Comparison of ENCODE assay signal across 17 mouse cellular contexts in the genomic region with DNA sequence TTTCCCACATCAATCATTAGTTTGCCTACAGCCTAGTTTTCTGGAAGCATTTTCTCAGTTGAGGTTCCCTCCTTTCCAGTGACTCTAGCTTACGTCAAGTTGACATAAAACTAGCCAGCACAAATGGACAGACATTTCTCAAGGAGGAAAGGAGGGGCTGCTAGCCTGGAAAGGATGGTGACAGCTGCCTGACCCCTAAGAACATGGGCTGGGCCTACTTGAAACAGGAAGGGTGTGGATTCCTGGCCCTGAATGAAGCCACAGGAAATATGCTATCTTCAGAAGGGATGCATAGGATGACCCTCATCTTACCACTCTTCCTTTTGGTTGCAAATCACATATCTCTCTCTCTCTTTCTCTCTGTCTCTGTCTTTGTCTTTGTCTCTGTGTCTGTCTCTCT.
"Had no signal": no experiment of that assay in that cellular context is flagged by ENCODE, and none has a peak within 500 bp of the region (broad histone marks: within the 10 kb centered on the region; RNA-seq: fewer than 3 reads in every experiment).

No protein-coding gene starts in this region.

- H3K27ac ChIP-seq: liver, embryonic 13.5 days; liver, embryonic 15.5 days; lung, embryonic 15.5 days; macrophage; midbrain, embryonic 13.5 days; midbrain, embryonic 15.5 days; neural tube, embryonic 12.5 days; stomach, embryonic 15.5 days; stomach, postnatal 0 days had no signal

- H3K4me3 ChIP-seq: liver, embryonic 13.5 days; liver, embryonic 15.5 days; lung, embryonic 15.5 days; megakaryocyte, embryonic 14.5 days; midbrain, embryonic 13.5 days; midbrain, embryonic 15.5 days; neural tube, embryonic 12.5 days; stomach, embryonic 15.5 days had no signal

- ATAC-seq: liver, postnatal 0 days; midbrain, embryonic 13.5 days; midbrain, embryonic 15.5 days had no signal

- H3K9me3 ChIP-seq: liver, embryonic 13.5 days; liver, embryonic 15.5 days; lung, embryonic 15.5 days; midbrain, embryonic 13.5 days; midbrain, embryonic 15.5 days; neural tube, embryonic 12.5 days; stomach, embryonic 15.5 days had no signal

- H3K27me3 ChIP-seq: liver, embryonic 13.5 days; liver, embryonic 15.5 days; lung, embryonic 15.5 days; midbrain, embryonic 13.5 days; midbrain, embryonic 15.5 days; neural tube, embryonic 12.5 days; stomach, embryonic 15.5 days had no signal

- H3K36me3 ChIP-seq: liver, embryonic 13.5 days; liver, embryonic 15.5 days; lung, embryonic 15.5 days; midbrain, embryonic 13.5 days; midbrain, embryonic 15.5 days; neural tube, embryonic 12.5 days; stomach, embryonic 15.5 days had no signal

- H3K4me1 ChIP-seq: liver, embryonic 13.5 days; liver, embryonic 15.5 days; lung, embryonic 15.5 days; midbrain, embryonic 13.5 days; midbrain, embryonic 15.5 days; neural tube, embryonic 12.5 days; stomach, embryonic 15.5 days had no signal

- H3K9ac ChIP-seq: liver, embryonic 13.5 days; liver, embryonic 15.5 days; liver, postnatal 0 days; lung, embryonic 15.5 days; midbrain, embryonic 13.5 days; midbrain, embryonic 15.5 days; neural tube, embryonic 12.5 days; stomach, embryonic 15.5 days had no signal

- H3K4me2 ChIP-seq: liver, embryonic 13.5 days; liver, embryonic 15.5 days; lung, embryonic 15.5 days; midbrain, embryonic 11.5 days; midbrain, embryonic 13.5 days; midbrain, embryonic 15.5 days; neural tube, embryonic 12.5 days; stomach, embryonic 15.5 days had no signal

- DNase-seq: liver, embryonic 13.5 days; liver, postnatal 0 days; lung, adult 2 months; right cerebral cortex, postnatal 14 days; thymus, adult 2 months; thymus, postnatal 25 days; thymus, postnatal 4 days had no signal
